ENCODE assay signal across 10 mouse cellular contexts in the genomic region with DNA sequence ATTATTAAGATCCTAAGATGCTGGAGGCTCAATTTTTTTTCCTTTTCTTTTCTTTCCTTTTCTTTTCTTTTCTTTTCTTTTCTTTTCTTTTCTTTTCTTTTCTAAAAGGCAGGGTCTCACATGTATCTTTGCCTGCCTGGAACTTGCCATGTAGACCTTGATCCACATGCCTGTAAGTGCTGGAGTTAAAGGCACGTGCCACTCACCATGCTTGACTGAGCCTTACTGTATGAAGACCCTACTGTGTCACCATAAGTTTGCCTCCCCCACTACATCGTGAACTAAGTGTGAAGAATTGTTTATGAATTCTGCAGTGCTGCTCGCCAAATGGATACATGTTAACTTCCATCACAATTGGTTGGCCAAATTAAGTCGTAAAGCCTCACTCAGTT. TPM values are rescaled to one million over a fixed set of nuclear protein-coding genes. Genes with fewer than 3 reads are reported as not detected.
DNase-seq lines count a peak whose midpoint lies in the region; ATAC-seq and TF ChIP-seq lines count a peak whose summit lies in the region.
"Had no signal": no experiment of that assay in that cellular context is flagged by ENCODE, and none has a peak within 500 bp of the region (broad histone marks: within the 10 kb centered on the region; RNA-seq: fewer than 3 reads in every experiment).

No protein-coding gene starts in this region.

- no peaks in the 10 kb centered on the region for H3K27me3 ChIP-seq in kidney, adult 2 months (replicated peaks; ENCODE audit: control insufficient read depth, insufficient read depth, low read length)
- H3K27me3 ChIP-seq in embryonic facial prominence, embryonic 12.5 days, result no peaks in the 10 kb centered on the region
- H3K27me3 ChIP-seq in hindbrain, embryonic 16.5 days (replicated peaks; ENCODE audit: control insufficient read depth, insufficient read depth, low read length), result no peaks in the 10 kb centered on the region
- H3K27me3 ChIP-seq in midbrain, embryonic 14.5 days (ENCODE audit: control insufficient read depth, insufficient read depth, low read length), result no peaks in the 10 kb centered on the region

- no peak for TF ChIP-seq POLR2A in kidney, adult 2 months (IDR thresholded peaks at IDR 0.05; ENCODE audit: low read depth, low read length)

- H3K9me3 ChIP-seq in embryonic facial prominence, embryonic 12.5 days, result no peaks in the 10 kb centered on the region
- H3K9me3 ChIP-seq in hindbrain, embryonic 16.5 days (ENCODE audit: control insufficient read depth, low read length), result no peaks in the 10 kb centered on the region
- H3K9me3 ChIP-seq in midbrain, embryonic 14.5 days (ENCODE audit: control insufficient read depth, low read length), result no peaks in the 10 kb centered on the region

- intact Hi-C loops in gastrocnemius, postnatal 36 days (cut with DNase I), result no loop called here

- no peak for TF ChIP-seq CTCF in kidney, adult 2 months (conservative IDR thresholded peaks at IDR 0.05; ENCODE audit: insufficient read depth, insufficient read length, low read depth, low read length)

- H3K27ac ChIP-seq in kidney, adult 2 months (ENCODE audit: insufficient read depth, low read depth, low read length), result 0 out of 2 replicates have a peak overlapping the region, but pooled peaks have one; percentile 18
- H3K27ac ChIP-seq in embryonic facial prominence, embryonic 12.5 days, result peak overlapping the region; percentile 99
- H3K27ac ChIP-seq in hindbrain, embryonic 16.5 days (ENCODE audit: low read depth, low read length), result peak overlapping the region; percentile 98; the same call in 1 of the 2 replicates
- no peak overlapping the region; the same call in 1 of the 2 replicates for H3K27ac ChIP-seq in midbrain, embryonic 14.5 days (replicated peaks; ENCODE audit: low read depth, low read length)

- no peak for ATAC-seq in embryonic facial prominence, embryonic 12.5 days (ENCODE audit: insufficient number of reproducible peaks, insufficient read depth, low FRiP score, low TSS enrichment)
- ATAC-seq in hindbrain, embryonic 16.5 days, result no peak
- ATAC-seq in midbrain, embryonic 14.5 days (ENCODE audit: low FRiP score, low TSS enrichment), result no peak

- no peaks in the 10 kb centered on the region for H3K36me3 ChIP-seq in kidney, adult 2 months (ENCODE audit: control insufficient read depth, insufficient read depth, low read length)
- no peaks in the 10 kb centered on the region for H3K36me3 ChIP-seq in embryonic facial prominence, embryonic 12.5 days
- H3K36me3 ChIP-seq in hindbrain, embryonic 16.5 days (ENCODE audit: control insufficient read depth, insufficient read depth, low read length), result no peaks in the 10 kb centered on the region
- H3K36me3 ChIP-seq in midbrain, embryonic 14.5 days (ENCODE audit: control insufficient read depth, insufficient read depth, low read length), result no peaks in the 10 kb centered on the region

- DNase-seq in kidney, adult 2 months, result no peak
- no peak for DNase-seq in kidney, postnatal 14 days
- DNase-seq in midbrain, embryonic 14.5 days, result no peak
- no peak for DNase-seq in adrenal gland, adult 18-20 months (ENCODE audit: low spot score in 2 of 2)
- no peak for DNase-seq in gastrocnemius, postnatal 36 days
- DNase-seq in adipocyte (ENCODE audit: low spot score), result no peak

- H3K9ac ChIP-seq in embryonic facial prominence, embryonic 12.5 days, result no peak overlapping the region
- H3K9ac ChIP-seq in hindbrain, embryonic 16.5 days (ENCODE audit: low read depth, low read length), result no peak overlapping the region; the same call in 1 of the 2 replicates
- no peak overlapping the region for H3K9ac ChIP-seq in midbrain, embryonic 14.5 days (replicated peaks; ENCODE audit: low read length)

- no peak overlapping the region for H3K4me3 ChIP-seq in kidney, adult 2 months (ENCODE audit: insufficient read depth, low read depth, low read length)
- 0 out of 2 replicates have a peak overlapping the region, but pooled peaks have one; percentile 69 for H3K4me3 ChIP-seq in embryonic facial prominence, embryonic 12.5 days
- no peak overlapping the region for H3K4me3 ChIP-seq in hindbrain, embryonic 16.5 days (ENCODE audit: low read length)
- H3K4me3 ChIP-seq in midbrain, embryonic 14.5 days (replicated peaks; ENCODE audit: low read depth, low read length), result no peak overlapping the region

- WGBS in kidney, adult 2 months, result 59% methylated on average over 4 of the region's 4 CpGs
- WGBS in embryonic facial prominence, embryonic 12.5 days, result 81% methylated on average over 4 of the region's 4 CpGs
- 58% methylated on average over 4 of the region's 4 CpGs for WGBS in hindbrain, embryonic 16.5 days
- WGBS in midbrain, embryonic 14.5 days, result 56% methylated on average over 4 of the region's 4 CpGs

- H3K4me2 ChIP-seq in embryonic facial prominence, embryonic 12.5 days (replicated peaks), result peak overlapping the region; percentile 62
- H3K4me2 ChIP-seq in hindbrain, embryonic 16.5 days (ENCODE audit: low read length), result peak overlapping the region; percentile 73
- H3K4me2 ChIP-seq in midbrain, embryonic 14.5 days (ENCODE audit: low read length), result peak overlapping the region; percentile 66

- peaks cover 30% of the 10 kb centered on the region for H3K4me1 ChIP-seq in kidney, adult 2 months (ENCODE audit: control insufficient read depth, insufficient read depth, low read length)
- H3K4me1 ChIP-seq in embryonic facial prominence, embryonic 12.5 days, result peaks cover 27% of the 10 kb centered on the region
- H3K4me1 ChIP-seq in hindbrain, embryonic 16.5 days (ENCODE audit: control insufficient read depth, insufficient read depth, low read depth, low read length), result peaks cover 25% of the 10 kb centered on the region
- H3K4me1 ChIP-seq in midbrain, embryonic 14.5 days (ENCODE audit: control insufficient read depth, insufficient read depth, low read length), result peaks cover 24% of the 10 kb centered on the region

RNA-seq across cellular contexts. Expression of a gene that starts 0.6 kb away (rescaled TPM):
- 43.2 and 61.8 TPM in 2 replicates for polyA plus RNA-seq in kidney, adult 2 months (2012; rRNA removed)
- 56.7 and 60.6 TPM in 2 replicates for polyA plus RNA-seq in embryonic facial prominence, embryonic 12.5 days (2016; fragmentation: Nextera tagmentation; extraction: Ambion mirVana)
- 23.7 and 28.0 TPM in 2 replicates for polyA plus RNA-seq in hindbrain, embryonic 16.5 days (2015; fragmentation: Nextera tagmentation; extraction: Ambion mirVana)
- 41.6 and 46.9 TPM in 2 replicates for polyA plus RNA-seq in midbrain, embryonic 14.5 days (2014; fragmentation: Nextera tagmentation; extraction: Ambion mirVana)
- total RNA-seq in adrenal gland, adult 18-20 months (2021), result 10 to 100 TPM; 53.9 to 61.2 TPM
- 10 to 100 TPM in 1 of 2 experiments, 1 to 10 TPM in 1; 9.7 to 12.4 TPM for total RNA-seq in gastrocnemius, postnatal 36 days (2021)

RNA-seq across cellular contexts. Expression of a gene that starts 5.7 kb away (rescaled TPM):
- 2.4 and 2.5 TPM in 2 replicates for polyA plus RNA-seq in kidney, adult 2 months (2012; rRNA removed)
- polyA plus RNA-seq in embryonic facial prominence, embryonic 12.5 days (2016; fragmentation: Nextera tagmentation; extraction: Ambion mirVana), result 0.51 and 0.63 TPM in 2 replicates
- 0.39 and 0.51 TPM in 2 replicates for polyA plus RNA-seq in hindbrain, embryonic 16.5 days (2015; fragmentation: Nextera tagmentation; extraction: Ambion mirVana)
- polyA plus RNA-seq in midbrain, embryonic 14.5 days (2014; fragmentation: Nextera tagmentation; extraction: Ambion mirVana), result 0.37 and 0.39 TPM in 2 replicates
- 1 to 10 TPM; 2.1 to 2.3 TPM for total RNA-seq in adrenal gland, adult 18-20 months (2021)
- total RNA-seq in gastrocnemius, postnatal 36 days (2021), result 1 to 10 TPM; 1.3 to 1.5 TPM
- total RNA-seq: left cerebral cortex, postnatal 10 days had no signal
- polyA plus RNA-seq: erythroblast, embryonic 14.5 days had no signal

RNA-seq across cellular contexts. Expression of a gene that starts 21.1 kb away (rescaled TPM):
- polyA plus RNA-seq in kidney, adult 2 months (2012; rRNA removed), result not detected in 2 replicates
- not detected in 2 replicates for polyA plus RNA-seq in embryonic facial prominence, embryonic 12.5 days (2016; fragmentation: Nextera tagmentation; extraction: Ambion mirVana)
- polyA plus RNA-seq in hindbrain, embryonic 16.5 days (2015; fragmentation: Nextera tagmentation; extraction: Ambion mirVana), result not detected in 2 replicates
- polyA plus RNA-seq in midbrain, embryonic 14.5 days (2014; fragmentation: Nextera tagmentation; extraction: Ambion mirVana), result not detected in 2 replicates
- not detected for total RNA-seq in adrenal gland, adult 18-20 months (2021)
- total RNA-seq in gastrocnemius, postnatal 36 days (2021), result not detected
- total RNA-seq: left cerebral cortex, postnatal 10 days had no signal
- polyA plus RNA-seq: erythroblast, embryonic 14.5 days had no signal

RNA-seq across cellular contexts. Expression of a gene that starts 36.6 kb away (rescaled TPM):
- 36.1 and 37.4 TPM in 2 replicates for polyA plus RNA-seq in kidney, adult 2 months (2012; rRNA removed)
- polyA plus RNA-seq in embryonic facial prominence, embryonic 12.5 days (2016; fragmentation: Nextera tagmentation; extraction: Ambion mirVana), result 204 and 214 TPM in 2 replicates
- 63.4 and 74.4 TPM in 2 replicates for polyA plus RNA-seq in hindbrain, embryonic 16.5 days (2015; fragmentation: Nextera tagmentation; extraction: Ambion mirVana)
- polyA plus RNA-seq in midbrain, embryonic 14.5 days (2014; fragmentation: Nextera tagmentation; extraction: Ambion mirVana), result 72.8 and 75.8 TPM in 2 replicates
- total RNA-seq in adrenal gland, adult 18-20 months (2021), result 10 to 100 TPM; 37.8 to 39.7 TPM
- total RNA-seq in gastrocnemius, postnatal 36 days (2021), result 10 to 100 TPM; 13.9 to 18.5 TPM
